Mouse (Mus musculus) lung, adult 2 months (tissue): ENCODE measurements around the gene Cysltr1.

Experiments used
- CTCF ChIP-seq: fragments of 200-500 bp; IDR thresholded peaks from 2 replicates; pipeline ENCODE4 v1.5.1; 2011; ENCODE audit warnings: mild to moderate bottlenecking, low read length, control low read depth; ENCODE audit not compliant: insufficient read depth
- POLR2A ChIP-seq: fragments of 200-500 bp; IDR thresholded peaks from 2 replicates; pipeline ENCODE4 v1.6.1; 2011; ENCODE audit warnings: low read depth, mild to moderate bottlenecking, control low read depth, low read length, borderline replicate concordance; ENCODE audit errors: extremely low read depth

DNA sequence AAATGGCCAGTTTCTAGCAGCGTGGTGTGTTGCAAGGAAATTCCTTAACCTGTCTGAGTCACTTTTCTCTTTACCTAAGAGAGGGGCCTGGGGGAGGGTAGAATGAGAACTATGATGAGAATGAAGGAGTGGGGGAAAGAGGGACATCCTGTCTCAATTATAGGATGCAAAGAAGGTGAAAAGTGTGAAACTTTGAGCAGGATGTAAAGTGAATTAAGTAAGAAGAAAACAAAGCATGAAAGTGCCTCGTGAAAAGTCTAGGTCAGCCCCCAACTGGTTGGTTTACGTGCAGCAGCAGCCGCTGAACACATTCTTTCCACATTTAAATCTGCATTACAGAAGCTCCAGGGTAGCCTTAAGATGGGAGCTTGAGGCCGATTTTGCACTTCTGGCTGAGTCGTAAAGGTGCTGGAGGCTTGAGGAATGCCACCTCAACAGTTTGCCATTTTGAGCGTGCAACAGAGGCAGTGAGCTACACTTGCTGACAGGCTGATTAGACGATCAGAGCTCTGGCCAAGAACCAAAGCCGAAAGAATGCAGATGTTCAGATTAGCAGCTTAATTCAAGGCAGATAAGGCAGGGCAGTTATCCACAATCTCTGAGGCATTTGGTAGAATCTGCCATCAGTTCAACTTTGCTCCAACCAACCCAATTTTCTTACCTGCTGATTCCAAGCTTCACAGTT, 763 bp downstream of the Cysltr1 start:
- TF ChIP-seq POLR2A (no peak), CTCF (no peak)
